Mouse (Mus musculus): ENCODE results near the gene 1700001P01Rik. TPM values are rescaled to one million over a fixed set of nuclear protein-coding genes. Genes with fewer than 3 reads are reported as not detected.
A peak's percentile ranks its signal among the peaks of the same experiment; 100 is the strongest.
"Not testable (repeated sequence)": the region's sequence is repeated elsewhere in the genome, so short reads cannot be mapped to it uniquely, and the experiment has no call there.

The 1700001P01Rik gene
- total RNA-seq, 2 experiments from 2014 or later, result not detected

- ATAC-seq (replicated peaks; ENCODE audit: low FRiP score, low TSS enrichment, poor library complexity, severe bottlenecking), result peak; percentile 51
These were observed 23.7 kb upstream of the 1700001P01Rik start for GRCm38 (mm10) chr11:97799146-97799993.

- no peak for ATAC-seq (replicated peaks; ENCODE audit: low FRiP score, low TSS enrichment, poor library complexity, severe bottlenecking)
These were observed 23.0 kb upstream of the 1700001P01Rik start, which contains the start of gene Lasp1 for GRCm38 (mm10) chr11:97798782-97799145. TSS of gene Lasp1 (plus strand) at chr11:97799000.

DNA sequence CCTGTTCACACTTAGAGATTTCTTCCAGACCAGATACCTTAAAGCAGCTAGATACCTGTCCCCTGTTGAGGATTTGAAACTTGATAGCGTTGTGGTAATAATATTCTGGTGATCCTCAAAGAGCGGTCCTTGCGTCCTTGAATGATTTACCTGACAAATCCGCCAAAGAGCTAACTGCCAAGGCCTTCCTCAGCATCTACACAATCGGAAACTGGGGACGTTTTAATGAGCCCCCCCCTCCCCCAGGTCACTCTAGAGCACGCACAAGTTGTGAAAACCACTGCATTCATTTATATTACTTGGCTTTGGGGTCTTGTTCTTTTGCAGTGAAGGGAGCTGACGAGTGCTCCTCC, 22.3 kb upstream of the 1700001P01Rik start:
- no peak for ATAC-seq (replicated peaks; ENCODE audit: low FRiP score, low TSS enrichment, poor library complexity, severe bottlenecking)

DNA sequence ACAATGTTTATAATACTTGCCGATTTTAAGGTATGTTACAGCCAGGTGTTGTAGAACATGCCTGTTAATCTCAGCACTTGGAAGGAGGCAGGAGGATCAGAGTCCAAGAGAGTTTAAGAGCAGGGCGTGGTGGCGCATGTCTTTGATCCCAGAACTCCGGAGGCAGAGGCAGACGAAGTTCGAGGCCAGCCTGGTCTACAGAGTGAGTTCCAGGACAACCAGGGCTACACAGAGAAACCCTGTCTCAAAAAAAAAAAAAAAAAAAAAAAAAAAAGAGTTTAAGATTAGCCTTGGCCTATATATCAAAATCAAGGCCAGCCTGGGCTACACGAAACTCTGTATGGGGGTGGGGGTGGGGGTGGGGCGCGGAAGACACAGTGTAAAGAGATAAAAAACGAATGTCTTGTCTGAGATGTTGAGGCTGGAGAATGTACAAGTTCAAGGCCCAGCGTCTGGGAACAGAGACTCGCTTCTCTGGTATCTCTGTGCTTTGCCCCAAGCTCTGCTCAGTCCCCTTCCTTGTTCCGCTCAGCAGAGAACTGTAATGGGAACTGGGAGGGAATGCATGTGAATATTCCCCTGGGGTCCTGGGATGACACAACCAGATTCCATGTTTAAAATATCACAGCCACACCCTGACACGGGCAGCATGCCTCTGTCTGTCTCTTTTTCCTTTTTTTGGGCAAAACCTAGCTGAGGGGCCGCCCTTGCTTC, 21.8 kb upstream of the 1700001P01Rik start:
- ATAC-seq (replicated peaks; ENCODE audit: low FRiP score, low TSS enrichment, poor library complexity, severe bottlenecking), result no peak

- no peak for ATAC-seq (replicated peaks; ENCODE audit: low FRiP score, low TSS enrichment, poor library complexity, severe bottlenecking)
These were observed 21.2 kb upstream of the 1700001P01Rik start for GRCm38 (mm10) chr11:97796910-97797309.

GRCm38 (mm10) chr11:97793165-97793564, 17.4 kb upstream of the 1700001P01Rik start:
- ATAC-seq (replicated peaks; ENCODE audit: low FRiP score, low TSS enrichment, poor library complexity, severe bottlenecking), result 0 out of 2 replicates have a peak, but pooled peaks have one; percentile 59

DNA sequence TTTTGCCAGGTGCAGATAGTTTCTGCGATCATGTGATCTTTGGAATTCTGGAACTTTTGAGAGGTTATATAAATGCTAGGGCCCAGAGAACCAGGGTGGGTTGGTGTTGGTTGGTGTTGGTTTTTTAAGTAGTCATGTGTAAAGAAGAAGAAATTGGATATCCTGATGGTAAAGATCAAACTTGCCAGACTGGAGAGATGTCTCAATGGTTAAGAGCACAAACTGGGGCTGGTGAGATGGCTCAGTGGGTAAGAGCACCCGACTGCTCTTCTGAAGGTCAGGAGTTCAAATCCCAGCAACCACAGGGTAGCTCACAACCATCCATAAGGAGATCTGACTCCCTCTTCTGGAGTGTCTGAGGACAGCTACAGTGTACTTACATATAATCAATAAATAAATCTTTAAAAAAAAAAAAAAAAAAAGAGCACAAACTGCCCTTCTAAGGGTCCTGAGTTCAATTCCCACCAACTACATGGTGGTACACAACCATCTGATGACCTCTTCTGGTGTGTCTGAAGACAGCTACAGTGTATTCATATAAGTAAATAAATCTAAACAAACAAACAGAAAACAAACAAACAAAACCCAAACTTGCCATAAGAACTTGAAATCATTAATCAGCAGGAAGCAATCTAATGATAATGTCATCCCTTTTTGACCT, 15.2 kb upstream of the 1700001P01Rik start:
- ATAC-seq (replicated peaks; ENCODE audit: low FRiP score, low TSS enrichment, poor library complexity, severe bottlenecking), result not testable (repeated sequence)

DNA sequence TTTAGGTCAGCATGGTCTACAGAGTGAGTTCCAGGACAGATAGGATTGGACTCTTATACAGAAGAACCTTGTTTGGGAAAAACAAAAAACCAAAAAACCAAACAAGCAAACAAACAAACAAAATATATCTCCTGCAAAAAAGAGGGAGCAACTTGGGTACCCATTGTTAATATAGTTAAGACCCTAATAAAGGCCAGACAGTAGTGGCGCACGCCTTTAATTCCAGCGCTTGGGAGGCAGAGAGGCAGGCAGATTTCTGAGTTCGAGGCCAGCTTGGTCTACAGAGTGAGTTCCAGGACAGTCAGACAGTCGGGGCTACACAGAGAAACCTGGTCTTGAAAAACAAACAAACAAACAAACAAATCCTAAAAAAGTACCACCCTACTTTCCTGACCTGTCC, 14.0 kb upstream of the 1700001P01Rik start:
- ATAC-seq (replicated peaks; ENCODE audit: low FRiP score, low TSS enrichment, poor library complexity, severe bottlenecking), result no peak

- ATAC-seq (replicated peaks; ENCODE audit: low FRiP score, low TSS enrichment, poor library complexity, severe bottlenecking), result no peak
These were observed 12.2 kb upstream of the 1700001P01Rik start for GRCm38 (mm10) chr11:97787961-97788360.

DNA sequence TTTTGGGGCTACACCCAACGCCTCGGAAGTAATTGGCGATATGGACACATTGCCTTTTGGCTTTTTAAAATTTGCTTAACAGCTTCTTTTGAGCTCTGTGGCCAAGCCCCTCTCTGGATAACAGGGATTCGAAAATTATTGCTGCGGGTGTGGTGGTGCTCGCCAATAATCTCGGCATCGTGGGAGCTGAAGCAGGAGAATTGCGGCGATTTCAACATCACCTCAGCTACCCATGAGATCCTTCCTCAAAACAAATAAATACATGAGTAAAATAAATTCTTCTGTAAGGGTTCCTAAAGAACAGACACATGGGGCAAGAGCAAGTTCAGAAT, 6.8 kb upstream of the 1700001P01Rik start:
- 0 out of 2 replicates have a peak, but pooled peaks have one; percentile 3 for ATAC-seq (replicated peaks; ENCODE audit: low FRiP score, low TSS enrichment, poor library complexity, severe bottlenecking)

DNA sequence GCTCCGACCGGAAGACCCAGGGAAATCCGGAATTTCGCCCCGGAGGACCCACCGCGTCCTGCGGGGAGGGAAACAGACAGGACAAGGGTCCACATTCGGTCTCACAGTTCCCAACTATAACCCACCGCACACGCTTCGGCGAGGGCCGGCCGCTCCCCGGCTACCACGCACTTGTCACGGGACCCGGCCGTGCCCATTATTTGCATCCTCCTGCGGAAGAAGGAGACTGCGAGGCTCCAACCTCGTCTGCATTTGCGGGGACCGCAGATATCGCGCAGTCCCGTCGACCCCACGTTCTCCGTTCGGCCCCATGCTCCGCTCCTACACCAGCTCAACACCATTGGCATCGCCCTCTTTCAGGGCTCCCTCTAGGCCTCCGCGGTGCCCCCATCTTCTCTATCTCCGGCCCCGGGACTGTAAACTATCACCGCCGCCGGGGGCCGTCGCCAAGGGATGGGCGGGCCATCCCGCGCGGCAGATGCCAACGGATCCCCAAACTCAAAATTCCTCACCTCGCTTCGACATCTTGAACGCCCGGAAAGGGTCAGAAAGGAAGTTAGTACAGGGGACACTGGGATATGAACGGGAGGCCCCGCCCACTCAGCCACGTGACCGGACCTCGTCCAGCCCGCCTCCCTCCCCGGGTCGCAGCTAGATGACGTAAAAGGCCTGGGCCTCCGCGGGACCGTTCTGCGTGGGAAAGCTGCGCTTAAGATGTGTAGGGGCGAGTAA, 6.3 kb upstream of the 1700001P01Rik start, which contains the start of gene Rpl23:
Gene Rpl23, minus strand, starts transcription at position 606 of the 732 bp plus-strand sequence.
- ATAC-seq (replicated peaks; ENCODE audit: low FRiP score, low TSS enrichment, poor library complexity, severe bottlenecking), result peak; percentile 95

DNA sequence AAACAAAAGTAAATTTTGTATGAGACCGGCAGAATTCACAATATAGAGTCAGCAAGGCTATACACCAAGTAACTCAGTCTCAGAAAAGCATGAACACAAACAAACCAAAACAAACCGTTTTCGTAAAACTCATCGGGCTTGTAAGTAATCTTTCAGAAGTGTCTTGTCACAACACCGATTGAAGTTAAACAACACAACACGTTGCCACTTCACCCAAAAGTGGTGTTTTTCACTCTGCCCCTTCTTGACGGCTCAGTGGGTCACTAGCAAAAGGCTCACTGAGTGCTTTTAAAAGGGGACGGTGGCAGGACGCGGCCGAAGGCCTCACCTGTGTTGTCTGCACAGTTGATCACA, 5.7 kb upstream of the 1700001P01Rik start:
- ATAC-seq (replicated peaks; ENCODE audit: low FRiP score, low TSS enrichment, poor library complexity, severe bottlenecking), result no peak

DNA sequence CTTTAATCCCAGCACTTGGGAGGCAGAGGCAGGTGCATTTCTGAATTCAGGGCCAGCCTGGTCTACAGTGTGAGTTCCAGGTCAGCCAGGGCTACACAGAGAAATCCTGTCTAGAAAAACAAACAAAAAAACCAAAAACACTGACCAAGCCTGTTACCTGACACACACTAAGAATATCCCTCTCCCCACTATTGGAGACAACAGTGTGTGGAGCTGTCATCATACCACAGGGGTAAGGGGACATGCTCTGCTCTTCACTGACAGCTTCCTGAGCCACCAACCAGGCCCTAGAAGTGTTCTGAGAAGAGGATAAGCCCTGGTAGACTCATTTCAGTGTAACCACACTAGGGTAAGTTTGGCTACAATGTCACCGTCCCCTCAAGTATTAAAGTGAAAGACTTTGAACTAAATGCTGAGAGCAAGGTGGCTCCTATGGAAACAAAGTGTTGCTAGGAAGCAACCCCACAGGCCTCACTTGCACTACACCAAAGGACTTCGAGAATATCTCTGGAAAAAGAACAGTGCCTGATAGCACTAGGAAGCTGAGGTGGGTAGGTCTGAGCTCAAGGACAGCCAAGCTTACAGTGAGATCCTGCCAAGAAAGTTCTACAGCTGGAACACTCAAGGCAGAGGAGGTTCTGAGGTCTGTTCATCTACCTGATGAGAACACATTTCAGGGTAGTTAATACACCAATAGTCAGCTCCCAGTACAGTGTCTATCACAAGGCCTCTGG, 4.4 kb upstream of the 1700001P01Rik start:
- no peak for ATAC-seq (replicated peaks; ENCODE audit: low FRiP score, low TSS enrichment, poor library complexity, severe bottlenecking)

GRCm38 (mm10) chr11:97778918-97779317, 3.2 kb upstream of the 1700001P01Rik start:
- ATAC-seq (replicated peaks; ENCODE audit: low FRiP score, low TSS enrichment, poor library complexity, severe bottlenecking), result no peak

DNA sequence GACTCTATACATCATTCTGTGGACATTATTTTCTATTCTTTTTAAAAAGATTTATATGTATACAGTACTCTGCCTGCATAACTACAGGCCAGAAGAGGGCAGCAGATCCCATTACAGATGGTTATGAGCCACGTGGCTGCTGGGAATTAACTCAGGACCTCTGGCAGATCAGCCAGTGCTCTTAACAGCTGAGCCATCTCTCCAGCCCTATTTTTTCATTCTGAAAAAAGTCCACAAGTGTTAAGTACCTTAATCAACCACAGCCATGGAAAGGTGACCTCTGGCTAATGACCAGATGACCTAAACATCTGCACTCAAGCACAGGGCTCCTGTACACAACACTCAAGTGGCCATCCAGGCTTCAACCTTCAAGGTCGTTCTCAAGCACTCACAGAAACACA, 1.4 kb upstream of the 1700001P01Rik start:
- ATAC-seq (replicated peaks; ENCODE audit: low FRiP score, low TSS enrichment, poor library complexity, severe bottlenecking), result no peak

GRCm38 (mm10) chr11:97776497-97777128, 895 bp upstream of the 1700001P01Rik start:
- ATAC-seq (replicated peaks; ENCODE audit: low FRiP score, low TSS enrichment, poor library complexity, severe bottlenecking), result no peak; the same call in 1 of the 2 replicates

DNA sequence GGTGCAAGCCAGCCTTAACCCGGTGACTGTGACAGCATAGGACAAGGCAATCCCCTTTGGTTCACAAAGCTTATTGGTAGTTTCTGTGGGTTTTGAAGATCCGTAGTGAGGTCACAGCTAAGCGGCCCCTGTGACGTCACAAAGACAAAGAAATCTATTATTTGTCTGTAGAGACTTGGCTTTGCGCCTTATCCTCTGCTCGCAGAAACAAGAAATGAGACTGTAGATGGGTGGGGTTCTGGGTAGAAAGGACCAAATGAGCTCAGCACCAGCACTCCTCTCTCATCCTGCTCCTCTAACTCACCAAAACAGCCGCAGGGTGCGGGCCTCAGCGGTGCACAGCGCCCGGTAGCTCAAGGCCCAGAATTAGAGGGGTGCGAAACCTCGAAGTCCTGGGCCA, 532 bp downstream of the 1700001P01Rik start:
- 0 out of 2 replicates have a peak, but pooled peaks have one; percentile 17 for ATAC-seq (replicated peaks; ENCODE audit: low FRiP score, low TSS enrichment, poor library complexity, severe bottlenecking)

GRCm38 (mm10) chr11:97771410-97771809, 4.3 kb downstream of the 1700001P01Rik start:
- no peak for ATAC-seq (replicated peaks; ENCODE audit: low FRiP score, low TSS enrichment, poor library complexity, severe bottlenecking)

Data from megakaryocyte-erythroid progenitor cell, adult 5-6 weeks (primary cell).